Mouse (Mus musculus) testis, adult 10 weeks (tissue): ENCODE data around the gene Tnc. TPM values are rescaled to one million over a fixed set of nuclear protein-coding genes. Genes with fewer than 3 reads are reported as not detected.

Experiments
- polyA plus RNA-seq: library from polyadenylated mRNA; stranded (reverse); fragments of 350-450 nt; fragmentation: Illumina TruSeq; extraction: RNeasy Lipid Tissue Mini Kit (QIAGEN cat#74804); gene quantifications from one replicate; pipeline ENCODE4 v1.2.3, GENCODE M21; 2014; ENCODE audit warnings: low read depth, low replicate concordance

Gene Tnc
- polyA plus RNA-seq, result 0.74 TPM

DNA sequence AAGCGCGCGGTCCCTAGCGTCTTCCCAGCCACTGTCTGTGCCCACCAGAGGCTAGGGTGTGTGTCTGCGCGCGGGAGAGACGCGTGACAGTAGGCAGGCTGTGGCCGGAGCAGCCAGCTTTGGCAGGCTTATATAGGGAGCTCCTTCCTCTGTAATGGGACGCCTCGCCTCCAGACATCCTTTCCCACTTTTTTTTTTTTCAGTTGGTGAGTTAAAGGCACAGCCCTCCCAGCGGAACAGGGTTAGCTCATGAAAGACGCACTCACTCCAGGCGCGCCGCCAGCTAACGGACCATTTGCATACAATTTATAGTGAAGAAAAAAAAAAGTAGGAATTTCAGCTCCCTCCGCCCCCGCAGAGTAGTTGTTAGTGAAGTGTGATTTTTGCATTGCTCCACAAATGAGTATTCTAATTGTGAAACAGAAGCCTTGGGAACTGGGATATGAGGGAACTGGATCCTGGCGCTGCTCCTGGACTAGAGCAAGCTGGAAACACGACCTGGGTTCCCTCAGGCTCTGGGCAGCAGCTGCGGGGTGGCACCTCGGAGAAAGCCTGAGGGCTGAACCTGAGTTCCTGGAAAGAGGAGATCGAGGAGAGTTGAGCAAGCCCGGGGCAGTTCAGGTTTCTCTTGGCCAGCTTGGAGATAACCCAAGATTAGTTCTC lies at the start of gene Tnc:
Tnc (minus strand) TSS at position 185 of the 663 bp plus-strand sequence.

Other genes with a start within 250 kb of the Tnc start
- not detected for gene Tnfsf8, start 185.7 kb downstream of the Tnc start, polyA plus RNA-seq